Mouse (Mus musculus) urinary bladder, postnatal 0 days (tissue): ENCODE measurements around the gene Nmnat2. TPM values are rescaled to one million over a fixed set of nuclear protein-coding genes. Genes with fewer than 3 reads are reported as not detected.

Source experiments
- polyA plus RNA-seq: library from polyadenylated mRNA; unstranded; fragments of >200 nt; fragmentation: Nextera tagmentation; extraction: Ambion mirVana; gene quantifications from 2 replicates; pipeline ENCODE4 v1.2.1, GENCODE M21; 2015

Gene Nmnat2
- polyA plus RNA-seq: 2.0 and 2.7 TPM in 2 replicates

DNA sequence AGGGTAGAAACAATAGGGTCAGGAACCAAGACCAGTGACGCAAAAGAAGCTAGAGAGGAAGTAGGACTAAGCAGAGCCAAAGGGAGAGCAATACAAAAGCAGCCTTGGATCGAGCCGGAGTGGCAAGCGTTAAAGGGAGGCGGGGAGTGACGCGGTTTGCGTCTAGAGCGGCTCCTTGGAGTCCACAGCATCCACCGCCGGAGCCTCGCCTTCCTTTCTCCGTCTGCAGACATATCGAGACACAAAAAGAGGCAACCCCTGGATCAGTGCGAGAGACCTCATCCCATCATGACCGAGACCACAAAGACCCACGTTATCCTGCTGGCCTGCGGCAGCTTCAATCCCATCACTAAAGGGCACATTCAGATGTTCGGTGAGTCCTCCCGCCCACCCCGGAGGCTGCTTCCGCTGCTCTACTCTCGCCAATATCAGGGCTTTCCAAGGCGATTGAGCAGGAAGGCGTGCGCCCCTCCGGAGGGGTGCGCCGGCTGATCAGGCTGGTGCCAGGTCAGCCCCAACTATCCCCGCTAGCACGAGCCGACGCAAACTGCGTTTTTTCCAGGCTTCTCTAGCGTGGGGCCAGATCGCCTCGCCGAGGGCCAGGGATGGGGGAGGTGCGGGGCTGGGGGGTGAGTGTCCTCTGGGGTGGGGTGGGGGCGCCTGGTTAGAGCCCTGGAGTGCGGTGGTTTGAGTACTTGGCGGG lies at the start of gene Nmnat2:
TSS of gene Nmnat2 (plus strand) at position 173 of the 703 bp plus-strand sequence.

Other genes starting within 250 kb of the Nmnat2 start
- gene Apobec4, start 204.4 kb upstream of the Nmnat2 start, polyA plus RNA-seq: not detected in 2 replicates
- gene Rgl1, start 188.6 kb upstream of the Nmnat2 start, polyA plus RNA-seq: 30.0 and 31.1 TPM in 2 replicates
- 259 and 270 TPM in 2 replicates for gene Arpc5, start 188.5 kb upstream of the Nmnat2 start, polyA plus RNA-seq
- gene Ncf2, start 154.8 kb upstream of the Nmnat2 start, polyA plus RNA-seq: 5.0 and 11.3 TPM in 2 replicates
- 12.4 and 14.0 TPM in 2 replicates for gene Smg7, start 52.3 kb upstream of the Nmnat2 start, polyA plus RNA-seq
- gene Lamc2, start 231.5 kb downstream of the Nmnat2 start, polyA plus RNA-seq: 30.8 and 31.7 TPM in 2 replicates